Comparison of ENCODE assay signal across 8 mouse cellular contexts in genomic region chr7:19164189-19164588, GRCm38 (mm10). TPM values are rescaled to one million over a fixed set of nuclear protein-coding genes. Genes with fewer than 3 reads are reported as not detected.
DNase-seq lines count a peak whose midpoint lies in the region; ATAC-seq and TF ChIP-seq lines count a peak whose summit lies in the region.

No protein-coding gene starts in this region.

- no peak overlapping the region for H3K27ac ChIP-seq in limb, embryonic 15.5 days
- no peak overlapping the region for H3K27ac ChIP-seq in stomach, postnatal 0 days (replicated peaks)

- H3K36me3 ChIP-seq in limb, embryonic 15.5 days: no peaks in the 10 kb centered on the region
- no peaks in the 10 kb centered on the region for H3K36me3 ChIP-seq in stomach, postnatal 0 days (ENCODE audit: control insufficient read depth, insufficient read depth, low read length)

- peak; percentile 61 for ATAC-seq in limb, embryonic 15.5 days (ENCODE audit: insufficient number of reproducible peaks, low FRiP score, low TSS enrichment, low read depth)
- peak; percentile 35; the same call in 1 of the 2 replicates for ATAC-seq in stomach, postnatal 0 days (ENCODE audit: low FRiP score, low TSS enrichment)

- peak; percentile 37 to 51 for DNase-seq in lung, adult 18-20 months
- DNase-seq in lung, adult 2 months: no peak
- peak; percentile 54 for DNase-seq in forelimb bud, embryonic 11.5 days (ENCODE audit: low read depth, low spot score)
- no peak for DNase-seq in stomach, postnatal 0 days (ENCODE audit: low spot score)
- no peak for DNase-seq in gastrocnemius, adult 8-10 months (ENCODE audit: low spot score in 2 of 2)
- no peak for DNase-seq in right cerebral cortex, postnatal 4 days
- DNase-seq in urinary bladder, postnatal 14 days (ENCODE audit: low spot score): no peak

- no peak overlapping the region for H3K4me3 ChIP-seq in lung, adult 2 months (replicated peaks; ENCODE audit: extremely low read depth, low read depth, low read length)
- H3K4me3 ChIP-seq in limb, embryonic 15.5 days: no peak overlapping the region
- H3K4me3 ChIP-seq in stomach, postnatal 0 days (ENCODE audit: low read depth, low read length): no peak overlapping the region

- TF ChIP-seq EP300 in stomach, postnatal 0 days (optimal IDR thresholded peaks at IDR 0.05): no peak

- no peaks in the 10 kb centered on the region for H3K9me3 ChIP-seq in limb, embryonic 15.5 days
- H3K9me3 ChIP-seq in stomach, postnatal 0 days (ENCODE audit: control insufficient read depth, low read length): no peaks in the 10 kb centered on the region

- peaks cover 39% of the 10 kb centered on the region for H3K27me3 ChIP-seq in limb, embryonic 15.5 days
- no peaks in the 10 kb centered on the region for H3K27me3 ChIP-seq in stomach, postnatal 0 days (ENCODE audit: control insufficient read depth, insufficient read depth, low read length)

- no peak for TF ChIP-seq POLR2A in lung, adult 2 months (IDR thresholded peaks at IDR 0.05; ENCODE audit: borderline replicate concordance, extremely low read depth, low read depth, low read length)

- 5% methylated on average over 6 of the region's 6 CpGs for WGBS in lung, adult 2 months
- WGBS in limb, embryonic 15.5 days: 4% methylated on average over 6 of the region's 6 CpGs
- under 1% methylated on average over 6 of the region's 6 CpGs for WGBS in stomach, postnatal 0 days

- H3K4me1 ChIP-seq in lung, adult 2 months (ENCODE audit: control insufficient read depth, insufficient read depth, low read length): no peaks in the 10 kb centered on the region; the same call in 1 of the 2 replicates
- H3K4me1 ChIP-seq in limb, embryonic 15.5 days: peaks cover 37% of the 10 kb centered on the region
- H3K4me1 ChIP-seq in stomach, postnatal 0 days (replicated peaks; ENCODE audit: control insufficient read depth, insufficient read depth): 0 out of 2 replicates have a peak, but pooled peaks cover 4% of the 10 kb centered on the region

- peak overlapping the region; percentile 21 for H3K4me2 ChIP-seq in limb, embryonic 15.5 days
- H3K4me2 ChIP-seq in stomach, postnatal 0 days (replicated peaks; ENCODE audit: low read depth): no peak overlapping the region

- no peak for TF ChIP-seq CTCF in lung, adult 2 months (IDR thresholded peaks at IDR 0.05; ENCODE audit: insufficient read depth, low read length)
- no peak for TF ChIP-seq CTCF in stomach, postnatal 0 days (IDR thresholded peaks at IDR 0.05; ENCODE audit: low read depth)

- H3K9ac ChIP-seq in limb, embryonic 15.5 days: no peak overlapping the region
- no peak overlapping the region for H3K9ac ChIP-seq in stomach, postnatal 0 days (ENCODE audit: low read length)

RNA-seq across cellular contexts. Expression of gene Gipr, which starts 1.7 kb away (rescaled TPM):
- polyA plus RNA-seq in lung, adult 2 months (2012; rRNA removed): 0.19 and 0.24 TPM in 2 replicates
- polyA plus RNA-seq in limb, embryonic 15.5 days (2015; fragmentation: Nextera tagmentation; extraction: Ambion mirVana): 1.0 and 1.2 TPM in 2 replicates
- polyA plus RNA-seq in stomach, postnatal 0 days (2015; fragmentation: Nextera tagmentation; extraction: Ambion mirVana): 0.22 and 0.27 TPM in 2 replicates
- under 1 TPM in 1 of 4 experiments, not detected in 3; 0.13 TPM for total RNA-seq in gastrocnemius, adult 8-10 months (2022)

RNA-seq across cellular contexts. Expression of gene Eml2, which starts 12.0 kb away (rescaled TPM):
- polyA plus RNA-seq in lung, adult 2 months (2012; rRNA removed): 73.7 and 81.5 TPM in 2 replicates
- 8.7 and 12.8 TPM in 2 replicates for polyA plus RNA-seq in limb, embryonic 15.5 days (2015; fragmentation: Nextera tagmentation; extraction: Ambion mirVana)
- 8.4 and 8.8 TPM in 2 replicates for polyA plus RNA-seq in stomach, postnatal 0 days (2015; fragmentation: Nextera tagmentation; extraction: Ambion mirVana)
- 10 to 100 TPM; 10.9 to 15.9 (median 12.9) TPM for total RNA-seq in gastrocnemius, adult 8-10 months (2022)

RNA-seq across cellular contexts. Expression of gene Snrpd2, which starts 14.7 kb away (rescaled TPM):
- 16.2 and 20.1 TPM in 2 replicates for polyA plus RNA-seq in lung, adult 2 months (2012; rRNA removed)
- 124 and 130 TPM in 2 replicates for polyA plus RNA-seq in limb, embryonic 15.5 days (2015; fragmentation: Nextera tagmentation; extraction: Ambion mirVana)
- polyA plus RNA-seq in stomach, postnatal 0 days (2015; fragmentation: Nextera tagmentation; extraction: Ambion mirVana): 96.9 and 103 TPM in 2 replicates
- total RNA-seq in gastrocnemius, adult 8-10 months (2022): 10 to 100 TPM; 50.6 to 59.4 (median 57.3) TPM

RNA-seq across cellular contexts. Expression of gene Qpctl, which starts 15.1 kb away (rescaled TPM):
- polyA plus RNA-seq in lung, adult 2 months (2012; rRNA removed): 11.1 and 14.9 TPM in 2 replicates
- polyA plus RNA-seq in limb, embryonic 15.5 days (2015; fragmentation: Nextera tagmentation; extraction: Ambion mirVana): 13.7 and 13.8 TPM in 2 replicates
- polyA plus RNA-seq in stomach, postnatal 0 days (2015; fragmentation: Nextera tagmentation; extraction: Ambion mirVana): 11.3 and 11.8 TPM in 2 replicates
- total RNA-seq in gastrocnemius, adult 8-10 months (2022): 1 to 10 TPM; 1.6 to 2.3 (median 1.9) TPM

RNA-seq across cellular contexts. Expression of gene Fbxo46, which starts 44.5 kb away (rescaled TPM):
- polyA plus RNA-seq in lung, adult 2 months (2012; rRNA removed): 10.7 and 12.3 TPM in 2 replicates
- 16.1 and 16.9 TPM in 2 replicates for polyA plus RNA-seq in limb, embryonic 15.5 days (2015; fragmentation: Nextera tagmentation; extraction: Ambion mirVana)
- 6.5 and 6.7 TPM in 2 replicates for polyA plus RNA-seq in stomach, postnatal 0 days (2015; fragmentation: Nextera tagmentation; extraction: Ambion mirVana)
- total RNA-seq in gastrocnemius, adult 8-10 months (2022): 1 to 10 TPM; 2.2 to 2.9 (median 2.3) TPM

Comparison
In these comparisons a context has a peak if more than half of its experiments do, and no peak if none do; other contexts are left out.
1. DNase-seq: peak in lung, adult 18-20 months (2 of 2) and forelimb bud, embryonic 11.5 days (single experiment); none in lung, adult 2 months (single experiment), stomach, postnatal 0 days (single experiment), gastrocnemius, adult 8-10 months (0 of 2), right cerebral cortex, postnatal 4 days (single experiment) and urinary bladder, postnatal 14 days (single experiment).